Mouse (Mus musculus) ES-Bruce4 (cell line): ENCODE measurements around the gene Zfp870. TPM values are rescaled to one million over a fixed set of nuclear protein-coding genes. Genes with fewer than 3 reads are reported as not detected.
A peak's percentile ranks its signal among the peaks of the same experiment; 100 is the strongest.

Experiments used
- H3K27ac ChIP-seq: 2 replicates; pipeline ENCODE4 v1.5.1; 2012; ENCODE audit warnings: low read length, inconsistent platforms; ENCODE audit not compliant: insufficient read depth
- H3K27me3 ChIP-seq: 2 replicates; pipeline ENCODE4 v1.6.1; 2012; ENCODE audit warnings: mild to moderate bottlenecking, low read length, inconsistent platforms; ENCODE audit not compliant: control insufficient read depth, poor library complexity, insufficient read depth, severe bottlenecking
- H3K36me3 ChIP-seq: 2 replicates; pipeline ENCODE4 v1.6.1; 2012; ENCODE audit warnings: inconsistent platforms, mild to moderate bottlenecking, low read length, moderate library complexity; ENCODE audit not compliant: control insufficient read depth, poor library complexity, insufficient read depth, severe bottlenecking
- H3K4me1 ChIP-seq: one replicate; pipeline ENCODE4 v1.8.1; 2011; ENCODE audit warnings: low read length; ENCODE audit not compliant: control insufficient read depth, insufficient read depth
- H3K4me3 ChIP-seq: 2 replicates; pipeline ENCODE4 v1.5.1; 2011; ENCODE audit warnings: low read depth, mild to moderate bottlenecking, low read length
- H3K9ac ChIP-seq: 2 replicates; pipeline ENCODE4 v1.6.1; 2012; ENCODE audit warnings: low read depth, mild to moderate bottlenecking, inconsistent platforms; ENCODE audit not compliant: poor library complexity, severe bottlenecking
- H3K9me3 ChIP-seq: replicated peaks from 2 replicates; pipeline ENCODE4 v1.6.1; 2012; ENCODE audit warnings: mild to moderate bottlenecking, low read length, inconsistent platforms; ENCODE audit not compliant: control insufficient read depth, poor library complexity, insufficient read depth, severe bottlenecking
- CTCF ChIP-seq: IDR thresholded peaks from one replicate; pipeline ENCODE4 v1.8.1; 2011; ENCODE audit warnings: low read depth, low read length
- EP300 ChIP-seq: IDR thresholded peaks from 2 replicates; pipeline ENCODE4 v1.6.1; 2011; ENCODE audit warnings: low read depth, low read length; ENCODE audit not compliant: insufficient read depth
- POLR2A ChIP-seq: IDR thresholded peaks from one replicate; pipeline ENCODE4 v1.8.1; 2011; ENCODE audit warnings: low read length; ENCODE audit not compliant: insufficient read depth
- polyA plus RNA-seq: library from polyadenylated mRNA; stranded (reverse); fragments of >200 nt; gene quantifications from 2 replicates; pipeline ENCODE4 v1.2.4, GENCODE M21; 2011; ENCODE audit warnings: low read depth; ENCODE audit not compliant: missing spikeins, insufficient read depth, insufficient read length

Gene Zfp870
- polyA plus RNA-seq, 1 experiment: 17.6 TPM

DNA sequence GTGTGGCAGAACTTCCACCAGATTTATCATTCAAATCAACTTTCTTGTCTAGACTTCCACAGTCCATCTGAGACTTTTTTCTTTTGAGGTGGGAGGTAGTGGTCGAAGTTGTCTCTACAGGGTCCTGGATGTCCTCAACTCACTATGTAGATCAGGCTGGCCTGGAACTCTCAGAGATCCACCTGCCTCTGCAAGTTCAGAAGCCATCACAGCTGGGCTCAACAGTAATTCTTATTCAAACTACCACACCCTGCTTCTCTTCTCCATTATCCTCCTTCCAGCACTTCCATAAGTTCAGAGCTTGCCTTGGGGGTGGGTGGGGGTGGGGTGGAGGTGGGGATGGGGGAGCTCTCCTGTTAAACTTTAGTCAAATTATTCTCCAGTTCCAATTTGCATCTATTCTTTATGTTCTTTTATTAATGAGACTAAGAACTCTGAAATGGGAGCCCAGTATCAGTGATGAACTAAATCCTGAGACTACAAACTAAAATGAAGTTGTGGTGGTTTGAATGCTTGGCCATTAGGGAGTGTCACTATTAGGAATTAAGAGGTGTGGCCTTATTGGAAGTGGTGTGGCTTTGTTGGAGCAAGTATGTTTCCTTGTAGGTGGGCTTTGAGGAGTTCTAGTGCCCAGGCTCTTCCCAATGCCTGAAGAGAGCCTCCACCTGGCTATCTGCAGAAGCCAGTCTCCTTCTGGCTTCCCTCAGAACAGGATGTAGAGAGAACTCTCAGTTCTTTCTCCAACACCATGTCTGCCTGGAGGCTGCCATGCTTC is 10.5 kb upstream of the Zfp870 start:
- Histone ChIP-seq H3K4me3 (no peak overlapping the region), H3K36me3 (no peaks in the 10 kb centered on the region), H3K4me1 (no peaks in the 10 kb centered on the region), H3K9ac (no peak overlapping the region), H3K9me3 (no peaks in the 10 kb centered on the region), H3K27me3 (no peaks in the 10 kb centered on the region), H3K27ac (peak overlapping the region; percentile 49)
- TF ChIP-seq EP300 (peak; percentile 60; the same call in 1 of the 2 replicates), CTCF (no peak)

DNA sequence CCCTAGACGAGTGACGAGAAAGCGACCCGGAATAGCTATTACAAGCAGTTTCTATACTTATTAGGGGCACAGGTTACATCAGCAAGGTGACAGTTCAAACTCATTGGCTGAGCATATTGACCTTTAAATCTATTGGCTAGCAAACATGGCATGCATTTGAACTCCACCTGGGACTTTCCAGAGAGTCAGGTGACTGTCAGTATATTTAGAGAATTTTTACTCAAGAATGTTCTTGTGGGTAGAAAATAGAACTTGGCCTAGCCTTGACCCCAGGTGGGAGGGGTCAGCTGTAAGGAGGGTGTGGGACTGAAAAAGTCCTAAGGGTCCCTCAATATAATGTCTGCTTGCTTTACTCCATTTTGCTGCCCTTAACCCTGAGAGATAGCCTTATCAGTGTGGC is 4.0 kb upstream of the Zfp870 start:
- no peaks in the 10 kb centered on the region for H3K27me3 ChIP-seq
- no peaks in the 10 kb centered on the region for H3K36me3 ChIP-seq
- H3K9ac ChIP-seq: no peak overlapping the region
- no peak overlapping the region for H3K4me3 ChIP-seq
- H3K4me1 ChIP-seq: peaks cover 1% of the 10 kb centered on the region
- TF ChIP-seq CTCF: no peak
- TF ChIP-seq EP300: no peak
- TF ChIP-seq POLR2A: no peak
- no peak overlapping the region for H3K27ac ChIP-seq
- H3K9me3 ChIP-seq: no peaks in the 10 kb centered on the region

DNA sequence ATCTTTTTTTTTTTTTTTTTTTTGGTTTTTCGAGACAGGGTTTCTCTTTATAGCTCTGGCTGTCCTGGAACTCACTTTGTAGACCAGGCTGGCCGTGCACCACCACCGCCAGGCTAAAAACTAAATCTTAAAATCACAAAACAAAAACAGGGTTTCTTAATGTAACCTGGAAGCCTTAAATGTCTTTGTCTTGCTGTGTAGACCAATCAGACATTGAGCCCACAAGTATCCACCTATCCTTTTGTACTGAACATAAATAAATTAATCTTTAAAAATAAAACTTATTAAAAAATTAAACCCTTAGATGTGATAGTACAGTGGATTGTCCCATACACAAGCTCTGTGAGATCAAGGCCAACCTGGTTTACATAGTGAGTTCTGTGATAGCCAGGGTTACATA is 2.5 kb upstream of the Zfp870 start:
- TF ChIP-seq EP300 (no peak), CTCF (no peak), POLR2A (no peak)
- no peaks in the 10 kb centered on the region for H3K36me3 ChIP-seq

DNA sequence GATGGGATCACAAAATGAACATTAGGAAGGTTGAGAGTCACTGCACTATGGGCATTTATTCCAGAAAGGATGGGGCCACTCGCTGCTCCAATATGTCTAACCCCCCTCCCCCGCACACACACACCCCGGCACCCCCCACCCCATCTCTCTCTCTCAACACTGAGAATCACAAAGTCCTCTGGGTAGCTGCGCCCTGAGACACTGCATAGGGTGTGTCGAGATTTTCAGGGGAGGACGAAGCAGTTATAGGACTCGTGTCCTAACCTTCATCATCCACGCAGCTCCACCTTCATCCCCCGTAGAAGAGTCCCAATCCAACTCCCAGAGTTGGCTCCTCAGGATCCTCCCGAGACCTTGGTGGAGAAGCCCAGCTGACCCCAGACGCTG is 597 bp downstream of the Zfp870 start:
- H3K9ac ChIP-seq: peak overlapping the region; percentile 62
- peaks cover 1% of the 10 kb centered on the region for H3K4me1 ChIP-seq
- peak overlapping the region; percentile 0; the same call in 1 of the 2 replicates for H3K27ac ChIP-seq
- H3K27me3 ChIP-seq: no peaks in the 10 kb centered on the region
- no peaks in the 10 kb centered on the region for H3K9me3 ChIP-seq
- no peaks in the 10 kb centered on the region for H3K36me3 ChIP-seq
- H3K4me3 ChIP-seq: peak overlapping the region; percentile 77
- TF ChIP-seq EP300 (no peak), POLR2A (no peak), CTCF (no peak)

More for the DNA sequence above, 2.5 kb upstream of the Zfp870 start:
- Histone ChIP-seq H3K4me3 (no peak overlapping the region), H3K27me3 (no peaks in the 10 kb centered on the region), H3K9me3 (no peaks in the 10 kb centered on the region), H3K27ac (no peak overlapping the region), H3K9ac (no peak overlapping the region), H3K4me1 (peaks cover 1% of the 10 kb centered on the region)

DNA sequence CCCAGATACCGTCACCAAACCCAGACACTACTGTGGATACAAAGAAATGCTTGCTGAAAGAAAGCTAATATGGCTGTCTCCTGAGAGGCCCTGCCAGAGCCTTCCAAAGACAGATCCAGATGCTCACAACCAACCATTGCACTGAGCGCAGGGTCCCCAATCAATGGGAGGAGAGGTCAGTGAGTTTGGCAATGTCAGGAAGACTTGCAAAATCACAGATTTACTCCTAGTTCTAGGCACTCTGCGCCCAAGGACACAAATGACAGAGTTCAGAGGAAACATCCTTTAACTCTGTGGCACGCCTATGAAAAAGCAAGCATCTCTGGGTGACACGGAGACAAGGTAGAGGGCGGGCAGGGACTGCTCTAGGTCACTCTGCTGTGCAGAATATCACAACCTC is 1.8 kb downstream of the Zfp870 start:
- no peak for TF ChIP-seq EP300
- no peak for TF ChIP-seq CTCF
- TF ChIP-seq POLR2A: no peak
- no peaks in the 10 kb centered on the region for H3K27me3 ChIP-seq
- H3K9ac ChIP-seq: no peak overlapping the region
- peaks cover 6% of the 10 kb centered on the region for H3K36me3 ChIP-seq
- H3K27ac ChIP-seq: no peak overlapping the region
- H3K9me3 ChIP-seq: no peaks in the 10 kb centered on the region
- peaks cover 1% of the 10 kb centered on the region for H3K4me1 ChIP-seq
- no peak overlapping the region for H3K4me3 ChIP-seq
